Mouse (Mus musculus): Measurements from ENCODE around the gene Nsd1. TPM values are rescaled to one million over a fixed set of nuclear protein-coding genes. Genes with fewer than 3 reads are reported as not detected.

Nsd1 gene
- 12.2 and 13.0 TPM in 2 replicates for polyA plus RNA-seq (2015; fragmentation: Nextera tagmentation; extraction: Ambion mirVana)

DNA sequence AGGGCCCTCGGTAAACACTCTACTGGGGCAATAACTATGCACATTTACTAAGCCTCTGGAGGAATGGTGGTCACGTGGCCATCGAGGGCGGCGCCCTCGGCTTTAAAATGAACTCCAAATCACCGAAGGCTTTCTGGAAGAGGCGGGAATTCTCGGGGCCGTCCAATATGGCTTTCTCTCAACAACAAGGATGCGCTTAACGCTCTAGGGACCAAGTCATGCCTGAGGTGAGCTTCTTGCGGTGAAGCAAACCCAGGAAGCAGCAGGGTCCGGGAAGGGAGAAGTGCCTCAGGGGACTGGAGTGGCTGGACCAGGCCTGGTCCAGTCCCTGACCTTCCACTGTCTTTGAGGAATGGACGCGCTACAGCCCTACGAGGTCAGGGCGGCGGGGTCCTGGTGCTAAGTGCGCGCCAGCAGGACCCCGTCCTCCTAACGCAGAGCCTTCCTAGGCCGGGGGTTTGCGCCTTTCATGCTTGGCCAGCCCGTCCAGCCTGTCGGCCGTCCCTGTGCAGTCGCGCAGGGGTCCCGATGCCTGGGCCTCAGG, at the start of gene Nsd1:
Gene Nsd1, plus strand, starts transcription at position 134 of the 544 bp plus-strand sequence.
- no peak for ATAC-seq (ENCODE audit: low read depth)
- Histone ChIP-seq H3K9me3 (replicated peaks; ENCODE audit: control insufficient read depth, low read length) (no peaks in the 10 kb centered on the region), H3K4me1 (ENCODE audit: control insufficient read depth, low read depth, low read length) (peaks cover 39% of the 10 kb centered on the region), H3K4me2 (ENCODE audit: low read depth, low read length) (peak within 1 kb of the TSS; percentile 100), H3K27me3 (ENCODE audit: control insufficient read depth, insufficient read depth, low read depth, low read length) (no peaks in the 10 kb centered on the region), H3K36me3 (ENCODE audit: control insufficient read depth, insufficient read depth) (peaks cover 4% of the 10 kb centered on the region; the same call in 1 of the 2 replicates), H3K27ac (ENCODE audit: low read length) (peak within 1 kb of the TSS; percentile 93), H3K9ac (ENCODE audit: low read depth, low read length) (peak within 1 kb of the TSS; percentile 95), H3K4me3 (ENCODE audit: low read depth, low read length) (peak within 1 kb of the TSS; percentile 88)
- 57% methylated on average over 31 of the region's 31 CpGs for WGBS (ENCODE audit: insufficient replicate concordance)

DNA sequence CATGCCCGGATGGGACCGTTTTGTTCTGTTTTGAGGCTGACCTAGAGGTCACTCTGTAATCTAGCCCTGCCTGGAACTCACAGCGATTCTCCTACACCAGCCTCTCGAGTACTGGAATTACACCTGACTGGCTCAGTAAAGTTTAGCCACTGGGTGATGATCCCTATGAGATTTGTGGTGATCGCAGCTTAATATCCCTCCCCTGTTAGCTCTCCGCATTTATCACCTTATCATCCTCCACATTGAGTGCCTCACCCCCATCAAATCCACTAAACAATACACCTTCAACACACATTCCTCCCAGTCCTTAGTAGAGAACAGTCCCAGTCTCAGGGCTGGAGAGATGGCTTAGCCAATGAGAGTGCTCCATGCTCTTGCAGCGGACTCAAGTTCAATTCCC, 47.2 kb upstream of the Nsd1 start:
- 59% methylated on average over 7 of the region's 7 CpGs for WGBS (ENCODE audit: insufficient replicate concordance)
- no peaks in the 10 kb centered on the region for H3K9me3 ChIP-seq (replicated peaks; ENCODE audit: control insufficient read depth, low read length)
- H3K9ac ChIP-seq (ENCODE audit: low read depth, low read length), result no peak overlapping the region

GRCm38 (mm10) chr13:55163553-55163952, 46.0 kb upstream of the Nsd1 start:
- ATAC-seq (ENCODE audit: low read depth), result no peak
- WGBS (ENCODE audit: insufficient replicate concordance), result 44% methylated on average over 5 of the region's 5 CpGs
- H3K27ac ChIP-seq (ENCODE audit: low read length), result no peak overlapping the region

More for the DNA sequence above, 47.2 kb upstream of the Nsd1 start:
- Histone ChIP-seq H3K27me3 (ENCODE audit: control insufficient read depth, insufficient read depth, low read depth, low read length) (no peaks in the 10 kb centered on the region), H3K4me3 (ENCODE audit: low read depth, low read length) (no peak overlapping the region), H3K27ac (ENCODE audit: low read length) (no peak overlapping the region), H3K36me3 (ENCODE audit: control insufficient read depth, insufficient read depth) (no peaks in the 10 kb centered on the region), H3K4me2 (ENCODE audit: low read depth, low read length) (no peak overlapping the region), H3K4me1 (ENCODE audit: control insufficient read depth, low read depth, low read length) (no peaks in the 10 kb centered on the region)
- ATAC-seq (ENCODE audit: low read depth), result no peak

DNA sequence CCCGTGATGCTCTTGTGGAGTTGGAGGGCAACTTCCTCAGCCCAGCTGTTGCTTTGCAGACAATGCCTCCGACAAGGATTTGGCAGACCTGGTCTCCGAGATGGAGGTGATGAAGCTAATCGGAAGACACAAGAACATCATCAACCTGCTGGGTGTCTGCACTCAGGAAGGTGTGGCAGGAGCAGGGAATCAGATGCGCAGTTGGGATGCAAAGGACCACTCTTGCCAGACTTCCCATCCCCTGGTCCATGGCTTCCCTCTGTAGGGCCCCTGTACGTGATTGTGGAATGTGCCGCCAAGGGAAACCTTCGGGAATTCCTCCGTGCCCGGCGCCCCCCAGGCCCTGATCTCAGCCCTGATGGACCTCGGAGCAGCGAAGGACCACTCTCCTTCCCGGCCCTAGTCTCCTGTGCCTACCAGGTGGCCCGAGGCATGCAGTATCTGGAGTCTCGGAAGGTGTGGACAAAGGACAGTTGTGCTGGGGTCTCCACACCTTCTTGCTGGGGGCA, 43.7 kb upstream of the Nsd1 start:
- Histone ChIP-seq H3K4me1 (ENCODE audit: control insufficient read depth, low read depth, low read length) (no peaks in the 10 kb centered on the region), H3K9ac (ENCODE audit: low read depth, low read length) (no peak overlapping the region), H3K4me3 (ENCODE audit: low read depth, low read length) (no peak overlapping the region), H3K27me3 (ENCODE audit: control insufficient read depth, insufficient read depth, low read depth, low read length) (no peaks in the 10 kb centered on the region), H3K9me3 (replicated peaks; ENCODE audit: control insufficient read depth, low read length) (no peaks in the 10 kb centered on the region), H3K27ac (ENCODE audit: low read length) (no peak overlapping the region), H3K36me3 (ENCODE audit: control insufficient read depth, insufficient read depth) (no peaks in the 10 kb centered on the region), H3K4me2 (ENCODE audit: low read depth, low read length) (no peak overlapping the region)
- no peak for ATAC-seq (ENCODE audit: low read depth)
- 73% methylated on average over 16 of the region's 16 CpGs for WGBS (ENCODE audit: insufficient replicate concordance)

More at GRCm38 (mm10) chr13:55163553-55163952, 46.0 kb upstream of the Nsd1 start:
- H3K4me2 ChIP-seq (ENCODE audit: low read depth, low read length), result no peak overlapping the region
- no peaks in the 10 kb centered on the region for H3K9me3 ChIP-seq (replicated peaks; ENCODE audit: control insufficient read depth, low read length)
- no peak overlapping the region for H3K9ac ChIP-seq (ENCODE audit: low read depth, low read length)
- no peaks in the 10 kb centered on the region for H3K36me3 ChIP-seq (ENCODE audit: control insufficient read depth, insufficient read depth)
- H3K27me3 ChIP-seq (ENCODE audit: control insufficient read depth, insufficient read depth, low read depth, low read length), result no peaks in the 10 kb centered on the region
- H3K4me1 ChIP-seq (ENCODE audit: control insufficient read depth, low read depth, low read length), result no peaks in the 10 kb centered on the region
- no peak overlapping the region for H3K4me3 ChIP-seq (ENCODE audit: low read depth, low read length)

GRCm38 (mm10) chr13:55166806-55167725, 42.5 kb upstream of the Nsd1 start:
- 71% methylated on average over 32 of the region's 32 CpGs for WGBS (ENCODE audit: insufficient replicate concordance)
- Histone ChIP-seq H3K4me3 (ENCODE audit: low read depth, low read length) (no peak overlapping the region), H3K4me1 (ENCODE audit: control insufficient read depth, low read depth, low read length) (peaks cover 5% of the 10 kb centered on the region), H3K27ac (ENCODE audit: low read length) (no peak overlapping the region), H3K9ac (ENCODE audit: low read depth, low read length) (no peak overlapping the region), H3K36me3 (ENCODE audit: control insufficient read depth, insufficient read depth) (no peaks in the 10 kb centered on the region), H3K9me3 (replicated peaks; ENCODE audit: control insufficient read depth, low read length) (no peaks in the 10 kb centered on the region), H3K4me2 (ENCODE audit: low read depth, low read length) (no peak overlapping the region), H3K27me3 (ENCODE audit: control insufficient read depth, insufficient read depth, low read depth, low read length) (no peaks in the 10 kb centered on the region)
- ATAC-seq (ENCODE audit: low read depth), result no peak

GRCm38 (mm10) chr13:55167798-55168197, 41.8 kb upstream of the Nsd1 start:
- ATAC-seq (ENCODE audit: low read depth), result no peak
- Histone ChIP-seq H3K36me3 (ENCODE audit: control insufficient read depth, insufficient read depth) (no peaks in the 10 kb centered on the region), H3K4me2 (ENCODE audit: low read depth, low read length) (no peak overlapping the region), H3K27me3 (ENCODE audit: control insufficient read depth, insufficient read depth, low read depth, low read length) (no peaks in the 10 kb centered on the region), H3K9ac (ENCODE audit: low read depth, low read length) (no peak overlapping the region), H3K27ac (ENCODE audit: low read length) (no peak overlapping the region), H3K4me1 (ENCODE audit: control insufficient read depth, low read depth, low read length) (peaks cover 5% of the 10 kb centered on the region), H3K9me3 (replicated peaks; ENCODE audit: control insufficient read depth, low read length) (no peaks in the 10 kb centered on the region), H3K4me3 (ENCODE audit: low read depth, low read length) (no peak overlapping the region)
- 73% methylated on average over 11 of the region's 11 CpGs for WGBS (ENCODE audit: insufficient replicate concordance)

- Histone ChIP-seq H3K9ac (ENCODE audit: low read depth, low read length) (no peak overlapping the region), H3K4me2 (ENCODE audit: low read depth, low read length) (no peak overlapping the region), H3K27me3 (ENCODE audit: control insufficient read depth, insufficient read depth, low read depth, low read length) (no peaks in the 10 kb centered on the region), H3K9me3 (replicated peaks; ENCODE audit: control insufficient read depth, low read length) (no peaks in the 10 kb centered on the region), H3K36me3 (ENCODE audit: control insufficient read depth, insufficient read depth) (no peaks in the 10 kb centered on the region), H3K4me1 (ENCODE audit: control insufficient read depth, low read depth, low read length) (peaks cover 5% of the 10 kb centered on the region), H3K27ac (ENCODE audit: low read length) (no peak overlapping the region), H3K4me3 (ENCODE audit: low read depth, low read length) (no peak overlapping the region)
- whole genome bisulfite sequencing (ENCODE audit: insufficient replicate concordance), result 83% methylated on average over 5 of the region's 5 CpGs
- no peak for ATAC-seq (ENCODE audit: low read depth)
Observed at GRCm38 (mm10) chr13:55168255-55168654, 41.3 kb upstream of the Nsd1 start.

- H3K27ac ChIP-seq (ENCODE audit: low read length), result no peak overlapping the region
- 83% methylated on average over 13 of the region's 13 CpGs for WGBS (ENCODE audit: insufficient replicate concordance)
- H3K4me1 ChIP-seq (ENCODE audit: control insufficient read depth, low read depth, low read length), result peaks cover 5% of the 10 kb centered on the region
- ATAC-seq (ENCODE audit: low read depth), result no peak
- H3K9ac ChIP-seq (ENCODE audit: low read depth, low read length), result no peak overlapping the region
- no peaks in the 10 kb centered on the region for H3K9me3 ChIP-seq (replicated peaks; ENCODE audit: control insufficient read depth, low read length)
- H3K4me2 ChIP-seq (ENCODE audit: low read depth, low read length), result no peak overlapping the region
- no peaks in the 10 kb centered on the region for H3K27me3 ChIP-seq (ENCODE audit: control insufficient read depth, insufficient read depth, low read depth, low read length)
- no peak overlapping the region for H3K4me3 ChIP-seq (ENCODE audit: low read depth, low read length)
- no peaks in the 10 kb centered on the region for H3K36me3 ChIP-seq (ENCODE audit: control insufficient read depth, insufficient read depth)
Observed at GRCm38 (mm10) chr13:55168958-55169369, 40.6 kb upstream of the Nsd1 start.
